22 mouse cellular contexts compared by ENCODE assay signal in the genomic region with DNA sequence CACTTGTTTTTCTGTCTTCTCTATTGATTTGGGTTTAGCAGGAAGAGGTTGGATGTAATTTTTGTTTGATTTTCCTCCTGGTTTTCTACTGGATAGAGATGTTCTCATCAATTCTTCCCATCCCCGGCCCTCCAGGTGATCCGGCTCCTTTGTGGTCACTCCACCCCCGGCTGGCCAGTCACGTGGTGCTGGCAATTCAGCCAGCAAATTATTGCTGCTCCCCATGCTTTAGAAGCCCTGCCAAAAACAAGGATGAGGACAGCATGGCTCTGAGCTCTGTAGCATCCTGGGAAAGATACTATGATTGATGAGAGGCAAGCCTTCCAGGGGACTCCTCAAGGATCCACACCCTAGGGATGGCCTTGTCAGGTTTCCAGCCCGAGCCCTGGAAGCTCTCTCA.
"Had no signal": no experiment of that assay in that cellular context is flagged by ENCODE, and none has a peak within 500 bp of the region (broad histone marks: within the 10 kb centered on the region; RNA-seq: fewer than 3 reads in every experiment).

No protein-coding gene starts in this region.

- H3K9ac ChIP-seq: limb, embryonic 12.5 days; limb, embryonic 15.5 days; liver, embryonic 14.5 days; liver, postnatal 0 days; lung, embryonic 14.5 days; midbrain, embryonic 12.5 days; midbrain, embryonic 15.5 days; neural tube, embryonic 12.5 days; neural tube, embryonic 15.5 days; stomach, embryonic 15.5 days had no signal

- H3K27ac ChIP-seq: kidney, postnatal 0 days; layer of hippocampus, adult 2 months; left cerebral cortex, adult 2 months; limb, embryonic 12.5 days; limb, embryonic 15.5 days; liver, embryonic 14.5 days; macrophage; midbrain, embryonic 12.5 days; midbrain, embryonic 15.5 days; neural tube, embryonic 12.5 days; neural tube, embryonic 15.5 days; stomach, embryonic 15.5 days had no signal

- DNase-seq: kidney, postnatal 25 days; layer of hippocampus, adult 9-11 months; liver, postnatal 0 days; lung, embryonic 14.5 days; right cerebral cortex, adult 18-20 months; right cerebral cortex, postnatal 25 days; spleen, adult 18-20 months; thymus, postnatal 25 days had no signal

- H3K4me2 ChIP-seq: limb, embryonic 12.5 days; limb, embryonic 15.5 days; liver, embryonic 11.5 days; lung, embryonic 14.5 days; midbrain, embryonic 12.5 days; midbrain, embryonic 15.5 days; neural tube, embryonic 12.5 days; neural tube, embryonic 15.5 days; stomach, embryonic 15.5 days had no signal

- H3K27me3 ChIP-seq: limb, embryonic 12.5 days; limb, embryonic 15.5 days; midbrain, embryonic 12.5 days; midbrain, embryonic 15.5 days; neural tube, embryonic 12.5 days; neural tube, embryonic 15.5 days; stomach, embryonic 15.5 days had no signal

- H3K36me3 ChIP-seq: limb, embryonic 12.5 days; limb, embryonic 15.5 days; midbrain, embryonic 12.5 days; midbrain, embryonic 15.5 days; neural tube, embryonic 12.5 days; neural tube, embryonic 15.5 days; stomach, embryonic 15.5 days had no signal

- H3K4me3 ChIP-seq: layer of hippocampus, adult 2 months; left cerebral cortex, adult 2 months; limb, embryonic 12.5 days; limb, embryonic 15.5 days; midbrain, embryonic 12.5 days; midbrain, embryonic 15.5 days; neural tube, embryonic 12.5 days; neural tube, embryonic 15.5 days; stomach, embryonic 15.5 days had no signal

- H3K9me3 ChIP-seq: limb, embryonic 12.5 days; limb, embryonic 15.5 days; midbrain, embryonic 12.5 days; midbrain, embryonic 15.5 days; neural tube, embryonic 12.5 days; neural tube, embryonic 15.5 days; stomach, embryonic 15.5 days had no signal

- H3K4me1 ChIP-seq: limb, embryonic 12.5 days; limb, embryonic 15.5 days; midbrain, embryonic 12.5 days; midbrain, embryonic 15.5 days; neural tube, embryonic 12.5 days; neural tube, embryonic 15.5 days; stomach, embryonic 15.5 days had no signal

- ATAC-seq: liver, postnatal 0 days; lung, postnatal 0 days; midbrain, embryonic 15.5 days had no signal
